Mouse (Mus musculus) MEL (cell line): Measurements from ENCODE around the gene Ptprh. TPM values are rescaled to one million over a fixed set of nuclear protein-coding genes. Genes with fewer than 3 reads are reported as not detected.

ENCODE experiments used
- DNase-seq: peaks from one replicate; pipeline ENCODE4 v3.0.0; 2011; ENCODE audit warnings: low read depth, low spot score
- H3K27ac ChIP-seq: 2 replicates; pipeline ENCODE4 v1.5.1; 2012; ENCODE audit warnings: low read depth, mild to moderate bottlenecking, control low read depth, low read length, moderate library complexity; ENCODE audit not compliant: control insufficient read depth
- H3K27me3 ChIP-seq, 2 experiments: fragments of 150-350 bp in 1 of 2; sonication (generic) in 1 of 2; 2 replicates each; pipeline ENCODE4 v1.6.1; 2012; ENCODE audit warnings: low read length in 2 of 2, mild to moderate bottlenecking in 2 of 2, improper control_type of control experiment in 1 of 2, moderate library complexity in 1 of 2; ENCODE audit not compliant: insufficient read depth in 2 of 2, control insufficient read depth in 1 of 2
- H3K36me3 ChIP-seq, 2 experiments: 2 replicates each; pipeline ENCODE4 v1.6.1; 2012 to 2014; ENCODE audit warnings: low read length in 2 of 2, improper control_type of control experiment in 1 of 2, inconsistent platforms in 1 of 2, mild to moderate bottlenecking in 1 of 2; ENCODE audit not compliant: insufficient read depth in 2 of 2, control insufficient read depth in 1 of 2
- H3K4me1 ChIP-seq, 2 experiments: fragments of 150-350 bp in 1 of 2; sonication (generic) in 1 of 2; 2 replicates each; pipeline ENCODE4 v1.6.1; 2012; ENCODE audit warnings: low read length in 2 of 2, improper control_type of control experiment in 1 of 2, mild to moderate bottlenecking in 1 of 2; ENCODE audit not compliant: insufficient read depth in 2 of 2, control insufficient read depth in 1 of 2
- H3K4me3 ChIP-seq, 2 experiments: fragments of 150-350 bp in 1 of 2; sonication (generic) in 1 of 2; 2 replicates each; pipeline ENCODE4 v1.5.1; 2012; ENCODE audit warnings: low read depth in 2 of 2, low read length in 2 of 2, mild to moderate bottlenecking in 2 of 2, moderate library complexity in 2 of 2, control low read depth in 1 of 2, improper control_type of control experiment in 1 of 2; ENCODE audit not compliant: control insufficient read depth in 1 of 2, insufficient read depth in 1 of 2
- H3K79me2 ChIP-seq: 2 replicates; pipeline ENCODE4 v1.6.1; 2012; ENCODE audit warnings: mild to moderate bottlenecking, low read length, moderate library complexity; ENCODE audit not compliant: control insufficient read depth, poor library complexity, insufficient read depth
- H3K9ac ChIP-seq: 2 replicates; pipeline ENCODE4 v1.6.1; 2012; ENCODE audit warnings: low read depth, mild to moderate bottlenecking, control low read depth, low read length, moderate library complexity; ENCODE audit not compliant: control insufficient read depth, poor library complexity, severe bottlenecking
- H3K9me3 ChIP-seq: fragments of 150-350 bp; sonication (generic); replicated peaks from 2 replicates; pipeline ENCODE4 v1.6.1; 2012; ENCODE audit warnings: mild to moderate bottlenecking, low read length, improper control_type of control experiment, moderate library complexity; ENCODE audit not compliant: insufficient read depth
- BHLHE40 ChIP-seq: IDR thresholded peaks from 2 replicates; pipeline ENCODE4 v1.6.1; 2012; ENCODE audit warnings: low read depth, mild to moderate bottlenecking, inconsistent platforms, low read length, improper control_type of control experiment, borderline replicate concordance
- E2F4 ChIP-seq: IDR thresholded peaks from 2 replicates; pipeline ENCODE4 v1.6.1; 2011; ENCODE audit warnings: low read depth, low read length, improper control_type of control experiment, borderline replicate concordance
- ELF1 ChIP-seq: IDR thresholded peaks from 2 replicates; pipeline ENCODE4 v1.6.1; 2014; ENCODE audit warnings: low read depth, mild to moderate bottlenecking, inconsistent platforms, low read length, improper control_type of control experiment, moderate library complexity
- EP300 ChIP-seq, 2 experiments: IDR thresholded peaks; 2 replicates each; pipeline ENCODE4 v1.6.1; 2011; ENCODE audit warnings: improper control_type of control experiment in 2 of 2, low read length in 2 of 2, low read depth in 1 of 2, mild to moderate bottlenecking in 1 of 2
- ETS1 ChIP-seq: IDR thresholded peaks from 2 replicates; pipeline ENCODE4 v1.6.1; 2012; ENCODE audit warnings: low read depth, mild to moderate bottlenecking, inconsistent platforms, low read length, improper control_type of control experiment, moderate library complexity
- GABPA ChIP-seq: IDR thresholded peaks from 2 replicates; pipeline ENCODE4 v1.6.1; 2012; ENCODE audit warnings: low read depth, mild to moderate bottlenecking, inconsistent platforms, low read length, improper control_type of control experiment, moderate library complexity
- HCFC1 ChIP-seq: IDR thresholded peaks from 2 replicates; pipeline ENCODE4 v1.6.1; 2012; ENCODE audit warnings: low read depth, mild to moderate bottlenecking, inconsistent platforms, low read length, improper control_type of control experiment, moderate library complexity
- JUND ChIP-seq: IDR thresholded peaks from 2 replicates; pipeline ENCODE4 v1.6.1; 2011; ENCODE audit warnings: low read depth, mild to moderate bottlenecking, improper control_type of control experiment, low read length
- KAT2A ChIP-seq: conservative IDR thresholded peaks from 2 replicates; pipeline ENCODE4 v1.6.1; 2012; ENCODE audit warnings: low read depth, low read length, improper control_type of control experiment, inconsistent platforms
- MEF2A ChIP-seq: IDR thresholded peaks from 2 replicates; pipeline ENCODE4 v1.6.1; 2014; ENCODE audit warnings: low read depth, mild to moderate bottlenecking, inconsistent platforms, low read length, improper control_type of control experiment; ENCODE audit not compliant: poor library complexity, insufficient replicate concordance, severe bottlenecking; ENCODE audit errors: extremely low read depth
- MXI1 ChIP-seq: IDR thresholded peaks from 2 replicates; pipeline ENCODE4 v1.6.1; 2011; ENCODE audit warnings: mild to moderate bottlenecking, low read depth, low read length, improper control_type of control experiment
- NRF1 ChIP-seq: IDR thresholded peaks from 2 replicates; pipeline ENCODE4 v1.6.1; 2014; ENCODE audit warnings: low read depth, mild to moderate bottlenecking, inconsistent platforms, low read length, improper control_type of control experiment, moderate library complexity; ENCODE audit not compliant: poor library complexity, insufficient read depth, severe bottlenecking
- POLR2A ChIP-seq, 2 experiments: IDR thresholded peaks; 2 replicates each; pipeline ENCODE4 v1.6.1; 2011 to 2012; ENCODE audit warnings: low read length in 2 of 2, mild to moderate bottlenecking in 2 of 2, control low read depth in 1 of 2, improper control_type of control experiment in 1 of 2, low read depth in 1 of 2, moderate library complexity in 1 of 2; ENCODE audit not compliant: control insufficient read depth in 1 of 2, insufficient read depth in 1 of 2, poor library complexity in 1 of 2
- RCOR1 ChIP-seq: IDR thresholded peaks from 2 replicates; pipeline ENCODE4 v1.6.1; 2012; ENCODE audit warnings: low read depth, mild to moderate bottlenecking, inconsistent platforms, low read length, improper control_type of control experiment
- SIN3A ChIP-seq: IDR thresholded peaks from 2 replicates; pipeline ENCODE4 v1.6.1; 2012; ENCODE audit warnings: low read length, improper control_type of control experiment, inconsistent platforms
- SMC3 ChIP-seq: IDR thresholded peaks from 2 replicates; pipeline ENCODE4 v1.6.1; 2011; ENCODE audit warnings: low read depth, low read length, improper control_type of control experiment
- TAL1 ChIP-seq: IDR thresholded peaks from 2 replicates; pipeline ENCODE4 v1.6.1; 2012; ENCODE audit warnings: mild to moderate bottlenecking, inconsistent platforms, low read length, moderate library complexity, mixed read lengths
- TCF12 ChIP-seq: IDR thresholded peaks from 2 replicates; pipeline ENCODE4 v1.6.1; 2014; ENCODE audit warnings: low read depth, mild to moderate bottlenecking, inconsistent platforms, low read length, improper control_type of control experiment, moderate library complexity
- UBTF ChIP-seq: IDR thresholded peaks from 2 replicates; pipeline ENCODE4 v1.6.1; 2012; ENCODE audit warnings: low read depth, mild to moderate bottlenecking, inconsistent platforms, low read length, improper control_type of control experiment, moderate library complexity, borderline replicate concordance; ENCODE audit not compliant: insufficient read depth
- USF1 ChIP-seq: IDR thresholded peaks from 2 replicates; pipeline ENCODE4 v1.6.1; 2014; ENCODE audit warnings: low read depth, mild to moderate bottlenecking, inconsistent platforms, low read length, improper control_type of control experiment, moderate library complexity
- USF2 ChIP-seq, 2 experiments: IDR thresholded peaks; 2 replicates each; pipeline ENCODE4 v1.6.1; 2011 to 2012; ENCODE audit warnings: improper control_type of control experiment in 2 of 2, low read length in 2 of 2, borderline replicate concordance in 1 of 2, inconsistent platforms in 1 of 2, low read depth in 1 of 2, mild to moderate bottlenecking in 1 of 2; ENCODE audit not compliant: insufficient read depth in 1 of 2
- ZKSCAN1 ChIP-seq: IDR thresholded peaks from 2 replicates; pipeline ENCODE4 v1.6.1; 2012; ENCODE audit warnings: low read depth, mild to moderate bottlenecking, inconsistent platforms, low read length, improper control_type of control experiment, moderate library complexity
- ZMIZ1 ChIP-seq: IDR thresholded peaks from 2 replicates; pipeline ENCODE4 v1.6.1; 2012; ENCODE audit warnings: low read depth, mild to moderate bottlenecking, inconsistent platforms, low read length, improper control_type of control experiment, moderate library complexity
- polyA plus RNA-seq, 2 experiments: library from polyadenylated mRNA; stranded (reverse) in 1 of 2; unstranded in 1 of 2; fragments of >175 nt in 1 of 2; fragments of >200 nt in 1 of 2; gene quantifications; 2 replicates each; pipeline versions ENCODE4 v1.2.1 to v1.2.4; 2012; ENCODE audit warnings: low replicate concordance in 2 of 2, low read depth in 1 of 2; ENCODE audit not compliant: insufficient read length in 2 of 2, insufficient read depth in 1 of 2, missing spikeins in 1 of 2
- total RNA-seq: library from RNA; depleted of rRNA; stranded (reverse); fragments of 300-350 nt; gene quantifications from 2 replicates; pipeline ENCODE4 v1.2.3, GENCODE M21; 2012

Ptprh gene
- total and polyA plus RNA-seq, 3 experiments, result not detected

- 0 out of 4 replicates have a peak, but pooled peaks cover 0 to 2% of the 10 kb centered on the region in 2 experiments for H3K36me3 ChIP-seq
- H3K27me3 ChIP-seq, result peaks cover 0 to 2% of the 10 kb centered on the region in 2 experiments; a peak in 2 of 4 replicates
- no peak overlapping the region for H3K27ac ChIP-seq
- DNase-seq, result peak; percentile 30
- H3K4me1 ChIP-seq, result peaks cover 0 to 11% of the 10 kb centered on the region in 2 experiments; a peak in 2 of 4 replicates
- no peaks in the 10 kb centered on the region for H3K9me3 ChIP-seq
- TF ChIP-seq ZKSCAN1 (no peak), BHLHE40 (peak; percentile 86), ETS1 (0 out of 2 replicates have a peak, but pooled peaks have one; percentile 35), TCF12 (peak; percentile 17; the same call in 1 of the 2 replicates), MXI1 (0 out of 2 replicates have a peak, but pooled peaks have one; percentile 26), SMC3 (no peak), JUND (no peak), EP300 (IDR thresholded peaks at IDR 0.05; ENCODE audit: low read depth in 1 of 2, low read length in 2 of 2) (peak; percentile 15 to 59; a peak in 2 of 4 replicates), RCOR1 (no peak), ELF1 (no peak), SIN3A (0 out of 2 replicates have a peak, but pooled peaks have one; percentile 21), POLR2A (IDR thresholded peaks at IDR 0.05; ENCODE audit: control insufficient read depth in 1 of 2, insufficient read depth in 1 of 2, low read depth in 1 of 2, low read length in 2 of 2, poor library complexity in 1 of 2) (no peak)
- H3K9ac ChIP-seq, result no peak overlapping the region; the same call in 1 of the 2 replicates
- H3K79me2 ChIP-seq, result no peaks in the 10 kb centered on the region
- H3K4me3 ChIP-seq, result peak overlapping the region; percentile 9 to 14; a peak in 1 of 4 replicates
Observed at GRCm38 (mm10) chr7:4613740-4614403, 10.0 kb upstream of the Ptprh start.

DNA sequence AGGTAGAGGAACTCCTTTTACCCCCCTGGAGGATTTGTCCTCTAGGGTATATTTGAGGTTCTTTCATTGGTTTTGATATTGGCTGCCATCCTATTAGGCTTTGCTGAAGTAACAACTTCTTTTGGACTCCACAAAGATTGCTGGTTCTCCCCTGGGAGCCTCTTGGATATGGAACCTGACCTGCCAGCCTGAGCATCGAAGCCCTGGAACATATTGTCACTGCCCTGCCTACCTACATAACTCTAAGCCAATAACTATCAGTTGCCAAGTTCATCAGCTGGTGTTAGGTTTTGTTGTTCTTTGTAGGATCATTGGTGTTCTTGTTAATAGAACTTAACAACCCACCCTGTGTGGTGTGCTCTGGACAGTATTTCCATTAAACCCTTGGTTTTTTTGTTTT, 9.1 kb upstream of the Ptprh start:
- H3K9ac ChIP-seq, result no peak overlapping the region
- TF ChIP-seq USF2 (IDR thresholded peaks at IDR 0.05; ENCODE audit: borderline replicate concordance in 1 of 2, insufficient read depth in 1 of 2, low read depth in 1 of 2, low read length in 2 of 2), result no peak
- TF ChIP-seq RCOR1, result no peak
- no peak for TF ChIP-seq JUND
- no peak for TF ChIP-seq MXI1
- TF ChIP-seq E2F4, result no peak
- TF ChIP-seq MEF2A, result no peak
- TF ChIP-seq ELF1, result no peak
- no peak for TF ChIP-seq UBTF
- no peak for TF ChIP-seq EP300 (IDR thresholded peaks at IDR 0.05; ENCODE audit: low read depth in 1 of 2, low read length in 2 of 2)
- TF ChIP-seq ZMIZ1, result no peak
- TF ChIP-seq ZKSCAN1, result no peak
- TF ChIP-seq GABPA, result no peak
- TF ChIP-seq HCFC1, result no peak
- TF ChIP-seq BHLHE40, result no peak
- no peak for TF ChIP-seq ETS1
- TF ChIP-seq KAT2A, result no peak
- TF ChIP-seq NRF1, result no peak
- no peak for TF ChIP-seq USF1
- TF ChIP-seq TAL1, result no peak
- no peak for TF ChIP-seq TCF12
- peaks cover 0 to 2% of the 10 kb centered on the region in 2 experiments; a peak in 2 of 4 replicates for H3K27me3 ChIP-seq

More for the DNA sequence above, 9.1 kb upstream of the Ptprh start:
- H3K27ac ChIP-seq, result no peak overlapping the region
- no peaks in the 10 kb centered on the region for H3K9me3 ChIP-seq
- no peaks in the 10 kb centered on the region for H3K79me2 ChIP-seq
- peaks cover 0 to 11% of the 10 kb centered on the region in 2 experiments; a peak in 2 of 4 replicates for H3K4me1 ChIP-seq
- no peak overlapping the region for H3K4me3 ChIP-seq
- H3K36me3 ChIP-seq, result 0 out of 4 replicates have a peak, but pooled peaks cover 0 to 2% of the 10 kb centered on the region in 2 experiments
- no peak for DNase-seq
